Mouse (Mus musculus) kidney, adult 9 months (tissue): ENCODE measurements around the gene Prss41.

Experiments
- DNase-seq: peaks from one replicate; pipeline ENCODE4 v3.0.0; 2022

The Prss41 gene

GRCm38 (mm10) chr17:23823614-23824013 is 20.4 kb downstream of the Prss41 start:
- DNase-seq: no peak

GRCm38 (mm10) chr17:23823018-23823417 is 21.0 kb downstream of the Prss41 start:
- no peak for DNase-seq

- DNase-seq: no peak
Measured at GRCm38 (mm10) chr17:23822094-23822493, 21.9 kb downstream of the Prss41 start.

GRCm38 (mm10) chr17:23820731-23821130 is 23.2 kb downstream of the Prss41 start:
- no peak for DNase-seq

- no peak for DNase-seq
Measured at GRCm38 (mm10) chr17:23819235-23819634, 24.7 kb downstream of the Prss41 start.

- DNase-seq: no peak
Measured at GRCm38 (mm10) chr17:23818579-23818978, 25.4 kb downstream of the Prss41 start.

- DNase-seq: no peak
Measured at GRCm38 (mm10) chr17:23815641-23816040, 28.3 kb downstream of the Prss41 start.

- peak; percentile 60 for DNase-seq
Measured at GRCm38 (mm10) chr17:23807918-23808317, 36.1 kb downstream of the Prss41 start.

- peak; percentile 66 for DNase-seq
Measured at GRCm38 (mm10) chr17:23806867-23807266, 37.1 kb downstream of the Prss41 start.

- DNase-seq: no peak
Measured at GRCm38 (mm10) chr17:23804426-23805085, 39.4 kb downstream of the Prss41 start.

GRCm38 (mm10) chr17:23803366-23804041 is 40.5 kb downstream of the Prss41 start:
- DNase-seq: peak; percentile 81

- DNase-seq: peak; percentile 99
Measured at GRCm38 (mm10) chr17:23802746-23803365, 41.1 kb downstream of the Prss41 start.

GRCm38 (mm10) chr17:23801627-23802026 is 42.3 kb downstream of the Prss41 start:
- no peak for DNase-seq

GRCm38 (mm10) chr17:23797316-23797715 is 46.7 kb downstream of the Prss41 start:
- no peak for DNase-seq

GRCm38 (mm10) chr17:23795323-23795722 is 48.6 kb downstream of the Prss41 start:
- DNase-seq: no peak

GRCm38 (mm10) chr17:23791079-23791357 is 53.0 kb downstream of the Prss41 start:
- no peak for DNase-seq

GRCm38 (mm10) chr17:23790269-23791078 is 53.5 kb downstream of the Prss41 start, which contains the start of gene Srrm2:
Gene Srrm2, plus strand, starts transcription at chr17:23790532.
- peak; percentile 44 for DNase-seq

GRCm38 (mm10) chr17:23789749-23790268 is 54.2 kb downstream of the Prss41 start:
- no peak for DNase-seq

GRCm38 (mm10) chr17:23788973-23789372 is 55.0 kb downstream of the Prss41 start:
- no peak for DNase-seq
